In the genomic region with DNA sequence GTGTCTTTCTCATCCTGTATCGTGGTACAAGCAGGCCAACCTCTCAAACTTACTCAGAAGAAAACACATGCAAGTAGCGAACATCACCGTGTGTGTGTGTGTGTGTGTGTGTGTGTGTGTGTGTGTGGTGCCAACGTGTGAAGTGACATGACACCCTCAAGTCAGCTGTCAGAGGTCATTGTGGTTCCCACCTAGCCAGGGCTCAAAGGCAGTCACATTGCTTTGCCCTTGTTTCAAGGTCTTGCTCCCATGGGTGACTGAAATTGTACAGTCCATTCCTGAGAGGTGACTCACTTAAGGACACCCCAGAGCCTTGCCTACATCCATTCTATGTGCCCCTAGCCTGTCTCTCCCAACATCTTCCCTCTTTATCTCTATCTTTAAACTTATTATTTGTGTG, we compare ENCODE assay signal across 11 mouse cellular contexts.
"Had no signal": no experiment of that assay in that cellular context is flagged by ENCODE, and none has a peak within 500 bp of the region (broad histone marks: within the 10 kb centered on the region; RNA-seq: fewer than 3 reads in every experiment).

No protein-coding gene starts in this region.

- H3K9me3 ChIP-seq: limb, embryonic 12.5 days; liver, embryonic 13.5 days had no signal

- H3K4me2 ChIP-seq: limb, embryonic 12.5 days; liver, embryonic 13.5 days had no signal

- H3K27ac ChIP-seq: kidney, postnatal 0 days; layer of hippocampus, adult 2 months; limb, embryonic 12.5 days; liver, embryonic 13.5 days had no signal

- H3K4me1 ChIP-seq: liver, embryonic 13.5 days had no signal

- H3K4me3 ChIP-seq: layer of hippocampus, adult 2 months; limb, embryonic 12.5 days; liver, embryonic 13.5 days had no signal

- H3K9ac ChIP-seq: limb, embryonic 12.5 days; liver, embryonic 13.5 days; liver, postnatal 0 days had no signal

- ATAC-seq: liver, postnatal 0 days had no signal

- DNase-seq: kidney, adult 9 months; kidney, postnatal 36 days; liver; liver, embryonic 13.5 days; liver, postnatal 0 days; midbrain, embryonic 14.5 days; right cerebral cortex, postnatal 25 days; thymus, postnatal 4 days had no signal

- H3K27me3 ChIP-seq: limb, embryonic 12.5 days; liver, embryonic 13.5 days had no signal

- H3K36me3 ChIP-seq: limb, embryonic 12.5 days had no signal
